Mouse (Mus musculus) embryonic facial prominence, embryonic 11.5 days (tissue): ENCODE results near the gene Drap1. TPM values are rescaled to one million over a fixed set of nuclear protein-coding genes. Genes with fewer than 3 reads are reported as not detected.

Source experiments
- ATAC-seq: fragments of 200-750 bp; cut with Nextera tagmentation; replicated peaks from 2 replicates; pipeline ENCODE4 v1.8.0; 2017; ENCODE audit warnings: low read depth; ENCODE audit not compliant: insufficient number of reproducible peaks, low FRiP score, low TSS enrichment
- DNase-seq: peaks from one replicate; pipeline ENCODE4 v3.0.0-alpha.2; 2015; ENCODE audit warnings: low spot score
- H3K27ac ChIP-seq: fragments of 300-500 bp; sonication (generic); replicated peaks from 2 replicates; pipeline ENCODE4 v1.5.1; 2014; ENCODE audit warnings: mild to moderate bottlenecking, low read depth, low read length, control low read depth
- H3K27me3 ChIP-seq: fragments of 300-500 bp; sonication (generic); 2 replicates; pipeline ENCODE4 v1.6.1; 2014; ENCODE audit warnings: mild to moderate bottlenecking, low read length, moderate library complexity, mixed read lengths; ENCODE audit not compliant: control insufficient read depth, insufficient read depth
- H3K36me3 ChIP-seq: fragments of 300-500 bp; sonication (generic); replicated peaks from 2 replicates; pipeline ENCODE4 v1.6.1; 2014; ENCODE audit warnings: low read depth, mild to moderate bottlenecking, low read length, moderate library complexity, mixed read lengths; ENCODE audit not compliant: control insufficient read depth, insufficient read depth
- H3K4me1 ChIP-seq: fragments of 300-500 bp; sonication (generic); 2 replicates; pipeline ENCODE4 v1.6.1; 2014; ENCODE audit warnings: low read length, mixed read lengths; ENCODE audit not compliant: control insufficient read depth, insufficient read depth
- H3K4me2 ChIP-seq: fragments of 300-500 bp; sonication (generic); 2 replicates; pipeline ENCODE4 v1.6.1; 2014; ENCODE audit warnings: low read depth, mild to moderate bottlenecking, control low read depth, low read length, moderate library complexity
- H3K4me3 ChIP-seq: fragments of 300-500 bp; sonication (generic); 2 replicates; pipeline ENCODE4 v1.5.1; 2014; ENCODE audit warnings: low read depth, low read length, control low read depth
- H3K9ac ChIP-seq: fragments of 300-500 bp; sonication (generic); replicated peaks from 2 replicates; pipeline ENCODE4 v1.6.1; 2014; ENCODE audit warnings: mild to moderate bottlenecking, control low read depth, low read length
- H3K9me3 ChIP-seq: fragments of 300-500 bp; sonication (generic); replicated peaks from 2 replicates; pipeline ENCODE4 v1.6.1; 2016; ENCODE audit warnings: mild to moderate bottlenecking, low read length, inconsistent platforms, mixed read lengths; ENCODE audit not compliant: control insufficient read depth
- WGBS: fragments of 180-500 bp; shearing (Covaris S2); extraction: QIAGEN DNeasy Blood & Tissue Kit; methylation state at CpG from one replicate; pipeline ENCODE4 v1.1.7; 2014; 5-methylcytosine and 5-hydroxymethylcytosine counted together
- polyA plus RNA-seq: library from polyadenylated mRNA; unstranded; fragments of >200 nt; fragmentation: Nextera tagmentation; extraction: Ambion mirVana; gene quantifications from 2 replicates; pipeline ENCODE4 v1.2.1, GENCODE M21; 2014

The Drap1 gene
- polyA plus RNA-seq: 204 and 213 TPM in 2 replicates

DNA sequence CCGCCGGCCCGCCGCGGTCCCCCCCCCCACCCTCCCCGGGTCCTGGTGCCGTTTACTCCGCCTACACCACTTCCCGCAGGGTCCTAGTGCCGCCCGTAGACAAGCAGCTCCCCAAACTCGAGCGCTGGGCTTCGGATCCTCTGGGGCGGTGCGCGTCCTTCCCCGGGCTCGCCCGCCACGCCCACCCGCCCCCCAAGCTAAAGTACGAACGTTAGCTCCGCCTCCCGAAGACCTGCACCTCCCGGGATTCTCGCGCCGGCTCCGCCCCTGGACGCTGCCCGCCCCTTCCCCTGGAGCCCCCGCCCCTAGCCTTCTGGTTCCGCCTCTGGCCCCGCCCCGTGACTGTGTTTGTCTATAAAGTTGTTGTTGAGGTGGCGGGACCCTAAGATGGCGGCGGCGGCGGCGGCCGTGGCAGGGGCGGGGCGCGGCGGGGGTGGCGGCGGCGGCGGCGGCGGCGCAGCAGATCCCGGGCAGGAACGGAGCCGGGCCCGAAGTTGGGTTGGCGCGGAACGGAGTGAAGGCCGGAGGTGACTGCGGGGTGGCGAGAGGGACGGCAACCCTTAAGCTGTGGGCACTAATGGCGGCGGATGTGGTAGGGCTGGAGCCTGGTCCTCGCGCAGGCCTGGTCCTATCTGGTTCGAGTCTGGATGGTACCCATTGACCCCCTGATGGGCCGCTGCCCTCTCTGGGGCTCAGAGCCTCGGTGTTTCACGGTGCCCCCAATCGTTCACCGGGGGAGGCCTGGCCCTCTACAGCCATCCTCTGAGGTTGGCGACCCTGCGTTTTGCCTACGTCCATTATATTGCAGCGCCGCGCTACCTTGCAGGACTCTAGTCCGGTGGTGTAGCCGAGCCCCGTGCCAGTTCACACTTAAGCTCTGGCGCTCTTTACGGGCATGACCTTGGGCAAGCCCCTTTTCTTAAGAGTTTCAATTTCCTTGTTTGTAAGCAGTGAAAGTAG lies at the start of gene Drap1, which contains the start of gene AI837181:
Gene Drap1, minus strand, starts transcription at position 198 of the 960 bp plus-strand sequence.
Gene AI837181, plus strand, starts transcription at position 363 of the 960 bp plus-strand sequence.
- Histone ChIP-seq H3K4me3 (peak within 1 kb of the TSS; percentile 76), H3K4me1 (peaks cover 13% of the 10 kb centered on the region), H3K36me3 (peaks cover 6% of the 10 kb centered on the region), H3K4me2 (peak within 1 kb of the TSS; percentile 84), H3K9ac (peak within 1 kb of the TSS; percentile 94), H3K27me3 (no peaks in the 10 kb centered on the region), H3K27ac (peak within 1 kb of the TSS; percentile 86), H3K9me3 (no peaks in the 10 kb centered on the region)
- under 1% methylated on average over 63 of the region's 87 CpGs for WGBS
- ATAC-seq (peak; percentile 88), DNase-seq (peak; percentile 97)

DNA sequence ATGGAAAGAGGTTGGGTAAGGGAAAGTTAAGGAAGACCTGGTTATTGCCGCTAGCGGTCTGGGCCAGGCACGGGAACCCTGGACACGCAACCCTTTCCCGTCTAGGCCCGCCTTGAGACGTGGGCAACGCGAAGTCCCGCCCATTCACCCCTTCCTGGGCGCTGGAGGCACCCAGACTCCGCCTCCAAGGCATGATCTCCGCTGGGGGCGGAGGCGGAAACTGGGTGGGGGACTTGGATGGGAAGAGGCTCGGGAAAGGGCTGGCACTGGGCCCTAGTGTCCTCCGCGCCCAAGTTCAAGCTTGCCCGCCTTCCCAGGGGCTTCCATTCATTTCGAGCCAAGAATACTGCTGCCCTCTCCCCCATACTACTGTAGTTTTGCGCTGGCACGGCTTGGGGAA lies 48.9 kb upstream of the Drap1 start, which contains the start of gene Efemp2:
Gene Efemp2, plus strand, starts transcription at position 235 of the 400 bp plus-strand sequence.
- WGBS: 1% methylated on average over 22 of the region's 22 CpGs
- no peaks in the 10 kb centered on the region for H3K4me1 ChIP-seq
- ATAC-seq (peak; percentile 41; the same call in 1 of the 2 replicates), DNase-seq (peak; percentile 83)
- H3K36me3 ChIP-seq: no peaks in the 10 kb centered on the region
- peak within 1 kb of the TSS; percentile 79 for H3K4me2 ChIP-seq
- no peaks in the 10 kb centered on the region for H3K27me3 ChIP-seq
- H3K9me3 ChIP-seq: no peaks in the 10 kb centered on the region
- H3K9ac ChIP-seq: peak within 1 kb of the TSS; percentile 86
- peak within 1 kb of the TSS; percentile 67 for H3K4me3 ChIP-seq
- H3K27ac ChIP-seq: peak within 1 kb of the TSS; percentile 82

DNA sequence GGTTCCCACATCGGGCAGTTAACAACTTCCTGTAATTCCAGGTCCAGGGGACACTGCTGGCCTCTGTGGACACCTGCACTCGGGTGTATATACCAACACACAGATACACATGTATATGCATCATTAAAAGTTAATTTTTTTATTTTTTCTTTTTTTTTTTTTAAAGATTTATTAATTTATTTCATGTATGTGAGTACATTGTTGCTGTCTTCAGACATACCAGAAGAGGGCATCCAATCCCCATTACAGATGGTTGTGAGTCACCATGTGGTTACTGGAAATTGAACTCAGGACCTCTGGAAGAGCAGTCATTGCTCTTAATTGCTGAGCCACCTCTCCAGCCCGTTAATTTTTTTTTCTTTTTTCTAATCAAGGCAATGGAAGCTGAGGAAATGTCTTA lies 48.1 kb upstream of the Drap1 start:
- no peaks in the 10 kb centered on the region for H3K36me3 ChIP-seq
- no peaks in the 10 kb centered on the region for H3K4me1 ChIP-seq
- H3K27ac ChIP-seq: no peak overlapping the region
- no peak overlapping the region for H3K9ac ChIP-seq
- no peak for ATAC-seq
- H3K4me2 ChIP-seq: no peak overlapping the region
- H3K4me3 ChIP-seq: 0 out of 2 replicates have a peak overlapping the region, but pooled peaks have one; percentile 6
- no peak for DNase-seq
- no peaks in the 10 kb centered on the region for H3K9me3 ChIP-seq
- no peaks in the 10 kb centered on the region for H3K27me3 ChIP-seq
- 75% methylated on average over 3 of the region's 3 CpGs for WGBS

DNA sequence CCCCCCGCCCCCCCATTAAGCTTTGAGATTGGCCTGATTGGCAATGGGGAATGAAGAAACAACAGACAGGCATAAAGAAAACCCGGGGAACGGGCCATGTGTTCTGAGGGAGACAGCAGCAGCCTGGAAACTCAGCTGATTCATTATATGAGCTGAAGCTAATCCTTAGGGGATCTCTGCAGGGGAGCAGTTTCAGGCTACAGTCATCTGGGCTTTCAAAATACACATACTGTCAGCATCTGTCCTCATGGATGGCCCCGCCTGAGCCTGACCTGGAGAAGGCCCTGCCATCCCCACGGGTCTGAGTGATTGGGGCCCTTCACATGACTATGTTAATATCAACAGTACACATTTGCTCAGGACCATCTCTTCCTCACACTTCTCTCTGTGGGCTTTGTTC lies 47.1 kb upstream of the Drap1 start:
- no peaks in the 10 kb centered on the region for H3K4me1 ChIP-seq
- DNase-seq: no peak
- no peaks in the 10 kb centered on the region; the same call in 1 of the 2 replicates for H3K36me3 ChIP-seq
- no peak overlapping the region for H3K4me3 ChIP-seq
- no peak overlapping the region for H3K4me2 ChIP-seq
- no peaks in the 10 kb centered on the region for H3K27me3 ChIP-seq
- ATAC-seq: no peak
- no peak overlapping the region for H3K9ac ChIP-seq
- 55% methylated on average over 5 of the region's 5 CpGs for WGBS
- H3K27ac ChIP-seq: no peak overlapping the region
- no peaks in the 10 kb centered on the region for H3K9me3 ChIP-seq

DNA sequence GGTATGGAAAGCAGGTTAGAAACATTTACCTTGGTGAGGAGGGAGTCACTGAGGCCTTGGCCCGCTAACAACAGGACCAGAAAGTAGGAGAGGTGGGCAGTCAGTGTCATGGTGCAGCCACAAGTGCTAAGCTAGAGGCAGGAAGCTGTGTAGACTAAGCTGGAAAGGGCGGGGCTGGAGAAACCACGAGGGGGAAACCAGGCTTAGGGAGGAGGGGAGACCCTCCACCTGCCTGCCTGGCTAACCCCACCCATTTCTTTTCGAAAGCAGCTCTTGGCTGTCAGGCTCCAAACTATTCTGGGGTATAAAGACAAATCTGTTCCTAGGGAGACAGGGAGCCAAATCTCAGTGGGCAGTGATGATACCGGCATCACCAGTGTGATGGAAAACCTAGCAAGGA lies 43.6 kb upstream of the Drap1 start, which contains the start of gene Ctsw:
Gene Ctsw, minus strand, starts transcription at position 134 of the 400 bp plus-strand sequence.
- no peak within 1 kb of the TSS for H3K4me2 ChIP-seq
- H3K36me3 ChIP-seq: peaks cover 5% of the 10 kb centered on the region
- H3K9me3 ChIP-seq: no peaks in the 10 kb centered on the region
- DNase-seq (no peak), ATAC-seq (no peak)
- H3K9ac ChIP-seq: no peak within 1 kb of the TSS
- H3K27me3 ChIP-seq: no peaks in the 10 kb centered on the region
- WGBS: 63% methylated on average over 5 of the region's 5 CpGs
- no peak within 1 kb of the TSS for H3K27ac ChIP-seq
- no peak within 1 kb of the TSS for H3K4me3 ChIP-seq
- H3K4me1 ChIP-seq: no peaks in the 10 kb centered on the region

DNA sequence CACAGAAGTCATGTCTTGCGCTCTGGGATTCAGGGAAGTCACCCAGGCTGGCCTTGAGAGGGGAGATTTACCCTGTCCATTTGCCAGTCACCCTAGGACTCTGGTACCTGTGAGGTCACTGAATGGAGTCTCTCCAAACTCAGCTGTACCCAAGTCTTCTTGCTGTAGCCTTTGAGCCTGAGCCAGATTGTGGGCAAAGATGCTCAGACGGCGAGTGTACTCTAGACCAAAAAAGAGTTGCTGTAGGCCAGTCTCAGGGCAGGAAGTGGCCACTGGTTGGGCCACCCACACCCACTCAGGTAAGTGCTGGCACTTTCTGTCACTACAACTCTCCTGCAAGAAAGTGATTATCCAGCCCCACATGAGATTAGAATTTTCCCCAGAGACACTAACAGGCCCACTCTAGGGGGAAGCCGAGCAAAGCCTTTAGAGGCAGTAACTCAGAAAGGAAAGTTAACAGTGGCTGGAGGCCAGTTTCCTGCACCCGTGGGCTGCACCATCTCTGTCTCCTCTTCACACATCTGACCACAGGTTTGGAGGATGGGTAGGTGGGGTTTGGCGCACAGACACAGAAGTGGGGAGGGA lies 42.2 kb upstream of the Drap1 start:
- Histone ChIP-seq H3K36me3 (peaks cover 5% of the 10 kb centered on the region), H3K4me1 (no peaks in the 10 kb centered on the region), H3K9me3 (no peaks in the 10 kb centered on the region), H3K9ac (no peak overlapping the region), H3K4me3 (no peak overlapping the region), H3K27ac (no peak overlapping the region), H3K27me3 (no peaks in the 10 kb centered on the region), H3K4me2 (no peak overlapping the region)
- ATAC-seq (no peak), DNase-seq (no peak)
- 95% methylated on average over 6 of the region's 6 CpGs for WGBS

DNA sequence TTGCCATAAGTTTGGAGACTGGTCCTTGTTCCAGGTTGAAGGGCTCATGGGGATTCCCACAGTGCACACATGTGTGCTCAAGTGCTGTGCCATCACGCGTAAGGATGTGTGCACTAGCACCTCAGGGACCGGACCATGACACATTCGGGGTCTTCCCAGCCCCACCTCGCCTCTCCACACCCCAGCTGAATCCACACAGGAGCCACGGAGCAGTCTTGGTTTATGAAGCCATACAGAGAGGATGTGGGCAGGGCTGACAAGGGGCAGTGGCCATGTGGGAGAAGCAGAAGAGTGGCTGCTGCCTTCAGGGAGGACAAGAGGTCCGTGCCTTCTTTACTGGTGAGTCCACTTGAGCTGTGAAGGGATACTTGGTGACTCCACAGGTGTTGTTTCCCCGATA lies 40.3 kb upstream of the Drap1 start:
- WGBS: 92% methylated on average over 8 of the region's 8 CpGs
- Histone ChIP-seq H3K4me1 (no peaks in the 10 kb centered on the region), H3K4me3 (no peak overlapping the region), H3K9me3 (no peaks in the 10 kb centered on the region), H3K27ac (no peak overlapping the region), H3K27me3 (no peaks in the 10 kb centered on the region), H3K4me2 (no peak overlapping the region), H3K36me3 (peaks cover 5% of the 10 kb centered on the region), H3K9ac (no peak overlapping the region)
- ATAC-seq (no peak), DNase-seq (no peak)
